Mouse (Mus musculus) forebrain, embryonic 10.5 days (tissue): ENCODE measurements at regions not wholly inside any gene's neighbourhood (a gene's known extent, or its start where the extent isn't known, plus 50 kb on each side); places are given as distances from the start of the nearest gene placed in this dataset.

Experiments used
- DNase-seq: peaks from one replicate; pipeline ENCODE4 v3.0.0-alpha.2; 2017; ENCODE audit warnings: low spot score; ENCODE audit errors: extremely low spot score
- H3K27ac ChIP-seq: fragments of 300-500 bp; sonication (generic); 2 replicates; pipeline ENCODE4 v1.5.1; 2016; ENCODE audit warnings: mild to moderate bottlenecking
- H3K27me3 ChIP-seq: fragments of 300-500 bp; sonication (generic); 2 replicates; pipeline ENCODE4 v1.6.1; 2016; ENCODE audit warnings: mild to moderate bottlenecking; ENCODE audit not compliant: poor library complexity, severe bottlenecking
- H3K36me3 ChIP-seq: fragments of 300-500 bp; sonication (generic); replicated peaks from 2 replicates; pipeline ENCODE4 v1.6.1; 2016; ENCODE audit warnings: mild to moderate bottlenecking, moderate library complexity
- H3K4me1 ChIP-seq: fragments of 300-500 bp; sonication (generic); 2 replicates; pipeline ENCODE4 v1.6.1; 2016
- H3K4me3 ChIP-seq: fragments of 300-500 bp; sonication (generic); 2 replicates; pipeline ENCODE4 v1.5.1; 2016; ENCODE audit warnings: mild to moderate bottlenecking, moderate library complexity
- H3K9me3 ChIP-seq: fragments of 300-500 bp; sonication (generic); 2 replicates; pipeline ENCODE4 v1.6.1; 2016; ENCODE audit warnings: mild to moderate bottlenecking, moderate library complexity
- WGBS: fragments of 180-500 bp; shearing (Covaris S2); methylation state at CpG from one replicate; pipeline ENCODE4 v1.1.7; 2016; 5-methylcytosine and 5-hydroxymethylcytosine counted together

GRCm38 (mm10) chr6:16550445-16550844 is 347.8 kb downstream of the Tfec start:
- 56% methylated on average over 9 of the region's 9 CpGs for WGBS
- no peaks in the 10 kb centered on the region for H3K9me3 ChIP-seq
- DNase-seq = no peak
- peaks cover 22% of the 10 kb centered on the region for H3K27me3 ChIP-seq
- H3K4me1 ChIP-seq = peaks cover 23% of the 10 kb centered on the region
- H3K4me3 ChIP-seq = no peak overlapping the region
- no peaks in the 10 kb centered on the region for H3K36me3 ChIP-seq
- no peak overlapping the region for H3K27ac ChIP-seq

GRCm38 (mm10) chr6:16514054-16514453 is 384.2 kb downstream of the Tfec start:
- Histone ChIP-seq H3K4me1 (no peaks in the 10 kb centered on the region), H3K4me3 (no peak overlapping the region), H3K36me3 (no peaks in the 10 kb centered on the region), H3K9me3 (no peaks in the 10 kb centered on the region; the same call in 1 of the 2 replicates), H3K27me3 (no peaks in the 10 kb centered on the region), H3K27ac (no peak overlapping the region)
- 52% methylated on average over 1 of the region's 1 CpGs for WGBS
- DNase-seq = no peak

- Histone ChIP-seq H3K36me3 (no peaks in the 10 kb centered on the region), H3K4me3 (no peak overlapping the region), H3K4me1 (no peaks in the 10 kb centered on the region), H3K27me3 (no peaks in the 10 kb centered on the region), H3K9me3 (no peaks in the 10 kb centered on the region; the same call in 1 of the 2 replicates), H3K27ac (no peak overlapping the region)
- no peak for DNase-seq
Observed at GRCm38 (mm10) chr6:16513541-16513940, 384.7 kb downstream of the Tfec start.

DNA sequence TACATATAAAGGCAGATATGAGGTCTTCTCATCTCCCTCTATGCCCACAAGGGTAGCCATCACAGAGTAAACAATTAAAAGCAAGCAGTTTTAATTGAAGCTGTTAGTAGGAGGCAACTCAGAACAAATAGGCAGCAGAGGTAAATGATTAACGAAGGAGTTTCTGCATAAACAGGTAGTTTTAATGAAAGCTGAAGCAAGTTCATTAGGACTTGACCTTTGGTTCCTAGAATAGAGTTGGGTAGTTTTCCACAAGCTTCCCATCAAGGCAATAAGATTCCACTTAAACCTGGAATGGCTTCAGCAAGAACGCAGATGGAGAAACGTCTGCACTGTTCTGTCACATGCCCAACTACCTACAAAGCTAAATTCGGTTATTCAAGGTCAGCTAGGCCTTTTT is 394.4 kb downstream of the Tfec start:
- no peaks in the 10 kb centered on the region for H3K4me1 ChIP-seq
- no peak for DNase-seq
- H3K36me3 ChIP-seq = no peaks in the 10 kb centered on the region
- no peaks in the 10 kb centered on the region for H3K27me3 ChIP-seq
- H3K27ac ChIP-seq = no peak overlapping the region
- WGBS = 89% methylated on average over 4 of the region's 4 CpGs
- peaks cover 6% of the 10 kb centered on the region; the same call in 1 of the 2 replicates for H3K9me3 ChIP-seq
- H3K4me3 ChIP-seq = no peak overlapping the region

DNA sequence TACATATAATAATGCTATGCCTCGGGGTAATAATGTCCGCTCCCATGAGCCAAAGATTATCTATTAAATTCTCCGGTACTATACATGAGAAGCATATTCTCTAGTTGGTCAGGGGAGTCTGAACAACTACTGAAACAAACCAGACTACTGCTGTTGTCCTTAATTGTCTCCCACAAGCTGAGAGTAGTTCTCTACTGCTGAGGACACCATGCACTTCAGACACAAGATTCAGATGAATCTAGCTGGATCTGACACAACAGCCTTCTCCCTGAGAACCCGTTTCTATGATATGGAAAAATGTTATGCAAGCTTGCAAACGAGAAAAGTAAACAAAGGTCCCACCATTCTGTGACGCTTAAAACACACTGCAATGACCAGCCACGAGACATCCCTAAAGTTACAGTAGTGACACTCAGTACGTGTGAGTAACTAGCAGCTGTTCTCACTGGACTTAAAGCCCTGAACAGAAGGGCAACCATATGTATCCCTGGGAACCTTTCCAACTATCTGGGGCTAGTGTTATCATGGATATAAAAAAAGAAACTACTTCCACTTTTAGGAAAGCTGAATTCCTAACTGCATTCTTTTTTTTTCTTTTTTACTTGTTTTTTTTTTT is 411.1 kb downstream of the Tfec start:
- WGBS = 92% methylated on average over 8 of the region's 8 CpGs
- H3K27ac ChIP-seq = no peak overlapping the region
- no peaks in the 10 kb centered on the region for H3K27me3 ChIP-seq
- no peaks in the 10 kb centered on the region for H3K9me3 ChIP-seq
- DNase-seq = no peak
- no peaks in the 10 kb centered on the region for H3K36me3 ChIP-seq
- no peaks in the 10 kb centered on the region for H3K4me1 ChIP-seq
- no peak overlapping the region for H3K4me3 ChIP-seq

DNA sequence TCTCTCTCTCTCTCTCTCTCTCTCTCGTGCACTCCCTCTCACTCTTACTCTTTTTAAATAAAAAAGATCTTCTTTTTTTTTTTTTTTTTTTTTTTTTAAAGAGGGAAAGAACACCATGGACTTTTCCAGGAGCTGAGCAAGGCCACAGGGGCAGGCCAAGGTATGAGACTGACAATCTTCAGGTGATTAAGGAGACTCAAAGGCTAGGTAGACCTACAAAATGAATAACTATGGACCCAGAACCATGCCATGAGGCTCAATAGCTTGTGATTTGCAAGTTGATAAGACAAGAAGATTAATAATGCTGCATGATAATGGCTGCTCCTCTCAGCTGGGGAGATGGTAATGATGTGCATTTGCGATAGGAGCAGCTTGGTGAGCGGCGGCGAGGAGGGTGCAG is 414.9 kb downstream of the Tfec start:
- peaks cover 3% of the 10 kb centered on the region for H3K9me3 ChIP-seq
- 72% methylated on average over 5 of the region's 5 CpGs for WGBS
- DNase-seq = no peak

GRCm38 (mm10) chr6:16468693-16469375 is 429.4 kb downstream of the Tfec start:
- Histone ChIP-seq H3K4me3 (no peak overlapping the region), H3K9me3 (no peaks in the 10 kb centered on the region), H3K27me3 (no peaks in the 10 kb centered on the region), H3K4me1 (no peaks in the 10 kb centered on the region), H3K27ac (no peak overlapping the region), H3K36me3 (no peaks in the 10 kb centered on the region)
- DNase-seq = no peak
- WGBS = 82% methylated on average over 3 of the region's 3 CpGs

More for the DNA sequence above, 414.9 kb downstream of the Tfec start:
- Histone ChIP-seq H3K4me3 (no peak overlapping the region), H3K27me3 (no peaks in the 10 kb centered on the region), H3K36me3 (no peaks in the 10 kb centered on the region), H3K27ac (no peak overlapping the region), H3K4me1 (no peaks in the 10 kb centered on the region)

DNA sequence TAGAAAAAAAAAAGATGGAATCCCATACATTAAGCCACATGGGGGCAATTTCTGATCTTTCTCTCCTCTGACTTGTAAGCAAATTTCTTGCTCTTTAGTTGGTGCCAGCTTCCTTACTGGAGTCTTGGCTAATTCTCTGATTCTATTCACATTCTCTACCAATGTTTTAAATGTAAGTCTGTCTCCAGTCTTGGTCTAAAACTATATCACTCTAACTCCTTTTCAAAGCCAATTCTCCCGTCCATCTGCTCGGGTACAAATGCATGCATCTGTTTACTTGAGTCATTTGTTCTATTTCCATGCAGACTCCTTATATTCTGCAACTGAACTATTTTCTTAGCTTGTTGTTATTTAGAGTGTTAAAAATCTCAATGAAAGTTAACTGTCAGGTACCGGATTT is 440.0 kb downstream of the Tfec start:
- no peaks in the 10 kb centered on the region for H3K4me1 ChIP-seq
- no peak overlapping the region for H3K27ac ChIP-seq
- H3K36me3 ChIP-seq = no peaks in the 10 kb centered on the region
- DNase-seq = no peak
- H3K9me3 ChIP-seq = no peaks in the 10 kb centered on the region
- H3K4me3 ChIP-seq = no peak overlapping the region
- H3K27me3 ChIP-seq = no peaks in the 10 kb centered on the region
- 84% methylated on average over 3 of the region's 3 CpGs for WGBS
